Mouse (Mus musculus) frontal cortex, postnatal 25 days (tissue): ENCODE data around the gene Susd6.

Experiments
- DNase-seq, 2 experiments: peaks; one replicate each; pipeline ENCODE4 v3.0.0; 2022; ENCODE audit warnings: low spot score in 2 of 2

The Susd6 gene

DNA sequence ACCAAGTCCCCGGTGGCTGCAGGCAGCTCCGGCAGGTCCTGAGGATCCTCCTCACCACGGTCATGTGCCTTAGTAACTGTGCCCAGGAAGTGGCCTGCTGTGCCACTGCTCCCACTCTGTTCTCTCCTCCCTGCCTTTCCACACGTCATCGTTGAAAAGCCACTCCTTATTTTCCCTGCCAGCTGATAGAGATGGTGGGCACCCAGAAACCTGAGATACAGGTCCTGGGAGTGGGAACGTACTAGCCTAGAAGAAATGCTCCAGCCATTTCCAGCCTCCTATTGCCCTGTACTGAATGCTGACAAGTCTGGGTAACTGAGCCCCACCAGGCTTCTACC is 87.8 kb downstream of the Susd6 start:
- no peak for DNase-seq

DNA sequence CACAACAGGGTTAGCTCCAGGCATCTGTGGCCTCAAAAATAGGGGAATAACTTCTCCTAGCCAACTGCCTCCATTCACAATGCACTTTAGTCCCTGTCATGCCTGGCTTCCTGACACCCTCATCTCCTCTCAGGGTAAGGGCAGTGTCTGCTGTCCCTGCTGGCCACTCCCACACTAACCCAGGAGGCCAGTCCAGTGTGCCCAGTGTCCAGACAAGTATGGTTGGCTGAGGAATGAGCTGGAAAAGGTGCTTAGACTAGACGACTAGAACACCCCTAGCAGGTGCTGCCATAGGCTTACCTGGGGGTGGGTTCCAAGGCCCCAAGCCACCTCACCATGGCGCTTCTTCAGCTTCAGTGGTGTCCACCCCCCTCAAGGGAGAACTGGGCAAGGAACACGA is 88.3 kb downstream of the Susd6 start:
- DNase-seq: no peak

DNA sequence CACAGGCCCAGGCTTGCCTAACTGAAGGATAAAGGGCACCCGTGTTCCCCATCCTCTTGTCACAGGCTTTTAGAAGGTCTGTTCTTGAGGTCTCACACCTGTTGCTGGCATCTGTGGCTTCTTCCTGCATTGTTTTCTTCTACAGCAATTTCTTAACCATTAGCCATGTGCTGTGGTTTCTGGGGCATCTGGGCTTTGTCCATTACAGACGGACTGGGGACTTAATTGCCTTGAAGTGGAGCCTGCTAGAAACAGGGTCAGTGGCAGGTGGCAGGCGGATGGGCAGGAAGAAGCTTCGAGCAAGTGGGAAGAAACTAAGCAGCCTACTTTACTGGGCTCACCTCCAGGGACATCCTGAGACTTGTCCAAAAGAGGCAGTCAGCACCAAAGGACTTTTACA is 89.0 kb downstream of the Susd6 start:
- no peak for DNase-seq

DNA sequence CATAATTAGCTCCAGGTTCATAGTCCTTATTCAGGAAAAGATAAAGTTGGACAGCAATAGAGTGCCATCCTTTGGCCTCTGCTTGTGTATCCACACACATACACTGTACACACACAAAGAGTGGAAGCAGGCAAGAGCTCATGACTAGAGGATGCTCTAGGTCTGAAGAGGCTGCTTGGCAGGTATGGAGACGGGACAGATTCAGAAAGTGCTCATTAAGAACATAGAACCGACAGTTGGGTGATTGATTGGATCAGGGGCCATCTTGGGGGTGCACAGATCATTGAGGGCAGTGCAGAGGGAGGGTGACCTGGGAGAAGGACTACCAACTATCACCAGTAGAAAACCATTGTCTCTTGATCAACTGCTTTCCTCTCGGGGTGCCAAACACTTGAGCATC is 90.8 kb downstream of the Susd6 start:
- no peak for DNase-seq

DNA sequence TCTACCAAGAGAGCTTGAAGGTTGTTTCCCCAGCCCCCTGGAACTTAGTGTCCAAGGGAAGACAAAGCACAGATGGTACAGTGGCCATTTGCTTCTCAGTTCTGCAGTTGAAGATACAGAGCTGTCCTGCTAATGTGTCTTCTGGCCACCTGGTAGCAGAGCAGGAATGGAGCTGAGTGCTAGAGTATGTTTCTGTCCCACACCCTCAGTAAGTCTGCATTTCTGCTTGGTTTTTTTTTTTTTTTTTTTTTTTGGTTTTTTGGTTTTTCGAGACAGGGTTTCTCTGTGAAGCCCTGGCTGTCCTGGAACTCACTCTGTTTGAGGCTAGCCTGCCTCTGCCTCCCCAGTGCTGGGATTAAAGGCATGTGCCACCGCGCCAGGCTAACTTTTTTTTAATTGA is 93.0 kb downstream of the Susd6 start:
- DNase-seq: no peak

DNA sequence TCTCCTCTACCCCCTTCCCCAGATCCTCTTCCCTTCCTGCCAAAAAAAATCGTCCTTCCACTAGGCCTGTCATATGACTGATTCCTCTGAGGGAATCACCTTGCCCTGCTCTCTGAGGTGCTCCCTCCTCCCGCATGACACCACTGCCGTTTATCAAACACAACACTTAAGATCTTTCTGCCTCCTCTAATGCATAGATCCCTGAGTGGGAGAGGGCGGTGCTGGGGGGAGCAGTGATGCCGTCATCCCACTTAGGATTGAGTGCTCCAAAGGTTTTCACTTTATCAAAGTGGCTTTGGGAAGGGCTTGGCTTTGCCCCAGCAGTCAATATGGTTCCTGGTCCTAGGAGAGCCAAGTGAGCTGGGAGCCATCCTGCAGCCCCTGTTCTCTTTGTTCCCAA is 93.6 kb downstream of the Susd6 start:
- DNase-seq: no peak

DNA sequence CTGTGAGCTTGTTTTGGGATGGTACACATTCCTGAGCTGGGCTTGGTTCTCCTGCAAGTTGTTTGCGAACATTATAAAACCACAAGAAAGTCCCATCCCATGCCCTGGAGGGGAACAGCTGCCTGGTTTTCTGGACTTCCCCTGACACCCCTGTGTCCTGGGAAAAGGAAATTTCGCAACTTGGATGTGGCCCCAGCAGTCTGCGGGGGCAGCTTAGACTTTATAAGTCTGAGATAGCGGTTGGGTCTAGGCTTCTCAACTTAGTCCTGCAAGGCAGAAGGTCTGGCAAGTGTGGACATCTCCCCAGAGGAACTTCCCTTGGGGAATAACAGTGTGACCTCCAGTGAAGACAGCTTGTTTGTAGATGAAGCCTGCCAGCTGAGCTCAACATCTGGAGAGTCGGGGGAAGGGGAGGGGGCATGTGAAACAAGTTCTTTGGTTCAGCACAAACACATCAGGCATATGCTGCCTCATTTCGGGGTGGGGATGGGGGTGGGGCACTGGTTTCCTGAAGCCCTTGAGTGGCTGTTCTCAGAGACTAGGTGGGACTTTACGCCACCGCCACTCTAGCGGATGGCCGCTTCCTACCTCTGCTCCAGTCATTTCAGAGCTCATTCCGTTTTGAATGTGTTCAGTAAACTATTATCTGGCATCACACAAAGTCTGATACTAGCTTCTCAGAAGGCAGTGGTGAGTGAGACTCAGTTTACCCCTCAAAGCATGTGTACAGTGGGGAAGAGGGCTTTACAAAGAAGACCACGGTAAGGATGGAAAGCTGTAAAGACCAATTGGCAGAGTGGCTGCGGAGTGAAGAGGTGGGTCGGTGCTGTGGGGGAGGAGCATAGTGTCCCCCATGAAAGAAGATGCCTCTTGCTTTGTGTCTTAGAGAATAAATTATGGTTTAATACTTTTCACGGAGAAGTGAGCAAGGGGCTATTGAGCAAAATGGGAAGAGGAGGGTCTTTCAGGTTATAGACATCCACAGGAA is 95.3 kb downstream of the Susd6 start:
- no peak for DNase-seq

DNA sequence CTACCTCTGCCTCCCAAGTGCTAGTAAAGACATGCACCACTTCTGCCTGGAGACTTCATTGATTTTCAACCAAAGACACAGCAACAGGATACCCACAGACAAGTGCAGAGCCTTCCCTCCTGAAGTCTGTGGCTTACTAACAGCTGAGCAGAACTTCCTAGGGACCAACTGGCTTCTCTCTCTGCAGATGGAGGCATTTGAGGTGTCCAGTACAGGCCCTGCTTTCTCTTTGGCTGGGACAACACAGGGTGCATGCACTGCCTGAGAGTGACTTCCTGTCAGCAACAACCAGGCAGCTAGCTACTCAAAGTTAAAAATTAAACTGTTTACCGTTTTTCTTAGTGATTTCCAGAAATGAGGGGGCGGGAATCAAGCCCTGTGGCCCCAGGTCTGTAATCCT is 96.7 kb downstream of the Susd6 start:
- DNase-seq: no peak

DNA sequence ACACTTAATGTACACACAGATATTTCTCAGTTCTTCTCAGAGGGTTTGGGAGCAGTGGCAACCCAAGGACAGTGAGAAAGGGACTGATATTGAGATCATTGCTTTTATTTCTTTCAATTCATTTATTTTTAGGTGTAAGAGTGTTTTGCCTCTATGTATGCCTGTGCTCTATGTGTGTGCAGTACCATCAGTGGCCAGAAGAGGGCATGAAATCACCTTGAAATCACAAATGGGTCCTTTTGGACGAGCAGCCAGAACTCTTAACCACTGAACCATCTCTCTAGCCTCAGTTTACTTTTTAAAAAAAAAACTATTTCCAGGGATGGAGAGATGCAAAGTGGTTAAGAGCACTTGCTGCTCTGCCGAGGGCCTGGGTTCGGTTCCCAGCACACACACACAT is 99.0 kb downstream of the Susd6 start:
- DNase-seq: no peak

DNA sequence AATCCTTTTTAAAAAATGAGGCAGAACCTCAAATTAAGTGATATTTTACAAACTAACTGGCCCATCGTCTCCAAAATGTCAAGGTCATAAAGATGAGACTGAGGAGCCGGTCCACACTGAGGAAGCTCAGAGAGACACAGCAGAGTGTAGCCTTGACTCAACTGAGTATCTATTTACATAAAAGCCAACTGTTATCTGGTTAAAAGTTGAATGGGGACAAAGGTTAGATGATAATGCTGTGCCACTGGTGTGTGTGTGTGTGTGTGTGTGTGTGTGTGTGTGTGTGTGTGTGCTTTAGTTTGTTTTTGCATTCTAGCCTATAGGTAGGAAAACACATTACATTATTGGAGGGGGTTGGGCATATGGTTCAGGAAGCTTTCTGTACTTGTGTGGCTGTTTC is 100.8 kb downstream of the Susd6 start:
- no peak for DNase-seq

DNA sequence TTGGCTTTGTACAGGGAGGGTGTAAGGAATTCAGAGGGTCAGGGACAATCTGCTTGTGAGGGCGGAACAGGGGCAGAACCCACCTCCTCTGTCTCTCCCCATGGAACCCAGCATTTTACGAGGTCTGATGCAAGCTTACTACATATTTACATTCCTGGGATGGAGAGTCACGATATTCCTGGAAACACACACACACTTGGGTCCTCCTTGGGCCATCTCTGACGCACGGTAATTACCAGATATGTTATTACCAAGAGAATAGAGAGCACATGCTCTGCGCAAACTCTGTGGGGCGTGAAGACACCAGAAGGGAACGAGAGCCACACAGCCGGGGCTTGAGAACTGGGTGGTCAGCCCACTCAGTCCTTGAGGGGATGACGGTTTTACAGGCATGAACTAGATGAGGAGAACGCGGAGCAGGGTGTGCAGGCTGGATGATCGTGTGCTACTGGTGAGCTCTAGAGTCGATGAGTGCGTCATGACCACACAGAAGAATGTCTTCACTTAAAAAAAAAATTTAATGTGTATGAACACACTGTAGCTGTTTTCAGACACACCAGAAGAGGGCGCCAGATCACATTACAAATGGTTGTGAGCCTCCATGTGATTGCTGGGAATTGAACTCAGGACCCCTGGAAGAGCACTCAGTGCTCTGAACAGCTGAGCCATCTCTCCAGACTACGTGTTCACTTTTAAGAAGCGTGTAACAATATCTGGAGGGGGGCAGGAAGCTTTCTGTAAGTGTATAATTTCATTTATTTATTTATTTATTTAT is 103.6 kb downstream of the Susd6 start:
- DNase-seq: no peak

DNA sequence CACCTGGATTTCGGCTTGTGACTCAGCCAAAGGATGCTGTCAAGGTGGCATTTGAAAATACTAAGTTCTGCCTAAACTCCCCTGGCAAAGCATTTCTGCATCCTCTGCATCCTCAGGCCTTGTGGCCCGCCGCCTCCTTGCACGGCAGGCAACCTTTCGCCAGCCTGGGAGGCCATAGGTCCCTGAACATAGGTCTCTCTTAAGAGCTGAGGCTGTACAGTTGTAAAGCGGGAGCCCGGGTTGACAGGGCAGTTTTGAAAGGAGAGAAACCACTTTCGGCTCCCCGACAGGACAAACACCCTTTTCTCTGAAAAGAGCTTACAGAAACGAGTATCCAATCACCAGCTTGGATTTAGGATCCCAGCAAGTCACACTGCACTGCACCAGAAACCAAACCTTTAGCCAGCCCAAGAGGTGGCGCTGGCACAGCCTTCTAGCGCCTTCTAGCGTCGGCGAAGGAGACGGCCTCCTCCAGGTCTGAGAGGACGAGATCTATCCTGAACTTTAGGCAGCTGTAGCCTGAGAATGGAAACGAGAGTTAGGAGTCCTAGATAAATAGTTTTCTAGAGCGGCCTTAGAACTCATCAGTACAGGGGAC is 104.8 kb downstream of the Susd6 start:
- peak in 1 of 2 experiments; percentile 46 for DNase-seq

DNA sequence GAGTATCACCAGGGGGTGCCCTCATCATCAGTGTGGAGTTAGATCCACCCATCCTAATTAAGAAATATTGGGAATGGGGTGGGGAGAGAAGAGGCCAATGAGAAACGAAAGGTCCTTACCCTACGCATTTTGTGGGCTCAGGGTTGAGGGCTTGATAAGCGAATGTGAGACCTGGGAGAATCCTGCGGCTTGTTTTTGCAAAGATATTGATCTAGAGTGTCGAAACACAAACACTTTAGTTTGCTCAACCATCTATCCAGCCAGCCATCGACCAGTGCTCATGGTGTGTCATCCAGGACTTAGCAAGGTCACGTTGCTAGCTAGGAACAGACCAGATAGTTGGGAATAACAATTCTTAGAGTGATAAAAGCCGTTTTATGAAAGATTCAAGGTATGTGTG is 119.3 kb downstream of the Susd6 start:
- no peak for DNase-seq

DNA sequence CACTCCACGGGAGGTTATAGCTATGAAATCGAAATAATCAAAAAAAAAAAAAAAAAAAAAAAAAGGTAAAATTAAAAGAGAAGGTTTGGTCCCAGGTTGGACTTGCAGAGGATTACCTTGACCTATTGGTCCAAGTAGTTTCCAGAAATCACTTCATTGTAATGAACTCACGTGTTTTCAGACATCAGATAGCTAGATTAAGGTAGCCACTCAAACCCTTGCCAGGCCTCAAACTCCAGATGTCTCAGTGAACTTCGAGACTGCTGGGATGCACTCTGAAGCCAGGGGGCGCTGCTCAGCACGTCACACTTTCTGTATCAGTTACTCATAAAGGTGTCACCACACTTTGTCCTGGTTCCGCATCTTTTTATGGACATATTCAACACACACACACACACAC is 127.5 kb downstream of the Susd6 start:
- DNase-seq: no peak

DNA sequence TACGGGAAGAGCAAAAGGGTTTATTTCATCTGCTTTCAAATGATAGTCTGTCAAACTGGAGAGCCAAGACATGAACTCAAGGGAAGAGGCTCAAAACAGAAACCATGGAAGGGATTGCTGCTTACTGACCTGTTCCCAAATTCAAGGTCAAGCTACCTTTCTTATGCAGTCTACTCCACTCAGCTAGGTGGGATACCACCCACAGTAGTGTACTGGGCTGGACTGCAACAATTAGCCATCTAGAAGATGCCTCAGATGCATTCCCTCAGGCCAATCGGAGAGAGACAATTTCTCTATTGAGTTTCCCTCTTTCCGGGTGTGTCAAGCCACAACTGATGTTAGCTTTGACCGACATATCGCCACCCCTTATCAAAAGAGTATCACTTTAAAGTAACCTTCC is 131.0 kb downstream of the Susd6 start:
- DNase-seq: no peak

DNA sequence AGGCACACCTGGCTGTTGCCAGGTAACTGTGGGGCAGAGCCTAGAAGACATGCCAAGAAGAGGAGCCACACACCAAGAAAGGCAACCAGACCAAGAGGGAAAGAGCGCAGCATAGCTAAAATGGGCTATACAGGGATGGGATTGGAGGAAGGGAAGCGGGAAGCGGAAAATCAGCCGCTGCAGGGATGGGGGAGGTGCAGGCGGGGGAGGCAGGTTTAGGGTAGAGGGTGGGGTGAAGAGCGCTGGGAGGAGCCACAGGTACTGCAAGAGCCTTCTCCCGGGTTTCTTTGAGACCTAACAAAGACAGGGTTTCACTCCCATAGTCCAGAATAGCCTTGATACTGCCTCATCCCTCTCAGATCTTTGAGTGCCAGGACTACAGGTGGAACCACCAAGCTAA is 132.6 kb downstream of the Susd6 start:
- no peak for DNase-seq

DNA sequence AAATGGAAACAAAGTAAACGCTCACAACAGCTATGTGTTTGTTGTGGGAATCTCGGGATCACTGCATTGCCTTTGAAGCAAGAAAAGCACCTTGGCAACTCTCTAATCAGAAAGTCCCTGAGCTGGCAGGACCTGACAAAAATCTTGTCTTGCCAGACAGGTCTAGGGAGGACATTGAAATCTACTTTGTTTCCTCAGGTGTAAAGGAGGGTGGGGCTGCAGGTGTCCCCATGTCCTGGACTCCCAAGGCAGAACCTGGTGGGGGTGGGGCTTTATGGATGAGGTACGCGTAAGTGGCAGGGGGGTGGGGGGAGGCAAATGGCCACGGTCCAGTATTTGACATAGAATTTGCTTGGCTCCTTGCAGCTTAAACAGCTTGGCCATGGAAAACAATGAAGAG is 133.3 kb downstream of the Susd6 start:
- DNase-seq: no peak

DNA sequence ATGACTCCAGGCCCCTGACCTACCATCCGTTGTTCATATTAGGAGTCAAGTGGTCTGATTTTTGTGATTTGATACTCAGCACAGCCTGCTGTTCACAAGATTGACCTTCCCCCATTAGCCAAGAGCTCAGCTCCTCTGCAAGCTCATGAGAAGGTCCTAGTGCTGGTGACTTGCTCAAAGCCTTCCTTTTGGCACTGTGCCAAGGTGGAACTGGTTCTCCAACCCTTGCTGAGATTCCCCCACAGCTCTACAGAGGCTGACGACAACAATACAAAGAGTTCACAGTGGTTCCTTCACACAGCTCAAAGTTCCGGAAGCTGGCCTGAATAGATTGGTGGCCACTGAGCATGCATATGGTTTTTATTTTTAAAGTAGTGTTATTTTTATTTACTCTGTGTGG is 133.9 kb downstream of the Susd6 start:
- DNase-seq: no peak

DNA sequence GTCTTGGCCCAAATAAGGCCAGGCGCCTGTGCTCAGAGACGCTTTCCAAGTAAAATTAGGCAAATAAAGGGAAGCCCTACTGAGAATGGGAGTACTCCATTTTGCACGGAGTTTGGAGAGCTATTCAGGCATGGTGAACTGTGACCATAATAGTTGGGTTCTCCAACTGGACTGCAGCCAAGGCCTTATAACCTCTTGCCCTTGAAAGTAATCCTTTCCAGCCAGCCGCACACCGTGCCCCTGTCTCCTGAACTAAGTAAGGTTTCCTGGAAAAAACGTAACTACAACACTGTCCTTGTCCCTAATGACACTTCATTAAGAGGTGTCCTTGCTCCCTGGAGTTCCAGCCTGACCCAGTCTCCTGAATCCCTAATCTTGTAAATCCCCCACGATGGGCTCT is 135.6 kb downstream of the Susd6 start:
- DNase-seq: no peak

DNA sequence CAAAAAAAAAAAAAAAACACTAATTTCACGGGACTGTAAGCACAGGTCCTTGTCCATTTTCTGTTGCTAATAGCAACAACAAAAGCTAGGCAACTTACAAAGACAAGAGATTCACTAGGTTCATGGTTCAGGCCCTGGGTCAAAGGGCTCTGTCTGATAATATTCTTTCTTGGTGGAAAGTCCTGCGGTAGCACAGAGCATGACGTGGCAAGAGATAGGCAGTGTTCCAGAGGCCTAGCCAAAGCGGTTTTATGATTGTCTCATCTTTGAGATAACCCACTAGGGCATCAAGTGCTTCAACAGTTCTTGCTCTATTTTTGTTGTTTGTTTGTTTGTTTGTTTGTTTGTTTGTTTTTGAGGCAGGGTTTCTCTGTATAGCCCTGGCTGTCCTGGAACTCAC is 136.2 kb downstream of the Susd6 start:
- DNase-seq: no peak

DNA sequence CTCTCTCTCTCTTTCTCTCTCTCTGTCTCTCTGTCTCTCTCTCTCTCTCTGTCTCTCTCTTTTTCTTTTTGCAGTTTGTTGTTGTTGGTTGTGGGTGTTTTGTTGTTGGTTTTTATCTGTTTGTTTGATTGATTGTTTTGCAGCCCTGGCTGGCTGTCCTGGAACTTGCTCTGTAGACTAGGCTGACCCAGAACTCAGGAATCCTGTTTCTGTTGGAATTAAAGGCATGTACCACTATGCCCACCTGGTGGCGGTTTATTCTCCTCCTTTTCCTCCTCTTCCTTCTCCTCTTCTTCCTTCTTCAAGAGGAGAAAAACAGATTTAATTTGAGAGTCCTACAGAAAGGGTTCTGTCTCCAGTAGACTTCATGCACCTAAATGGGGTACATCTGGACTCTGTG is 137.2 kb downstream of the Susd6 start:
- no peak for DNase-seq

DNA sequence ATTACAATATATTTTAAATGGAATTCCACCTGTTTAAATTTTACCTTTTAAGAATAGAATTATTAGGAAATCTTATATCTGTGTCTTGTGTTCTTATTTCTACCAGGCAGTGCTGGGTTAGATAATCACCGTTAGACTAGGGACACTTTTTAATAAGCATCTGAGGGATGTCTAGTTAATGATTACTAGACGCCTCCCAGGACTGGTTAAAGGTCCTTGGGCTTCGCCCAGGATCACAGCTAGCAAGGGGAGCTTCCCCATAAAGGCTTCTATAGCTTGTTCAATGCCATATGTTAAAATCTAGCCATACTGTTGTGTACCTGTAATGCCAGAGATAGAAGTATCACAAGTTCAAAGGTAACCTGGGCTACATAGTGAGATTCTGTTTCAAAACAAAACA is 138.6 kb downstream of the Susd6 start:
- no peak for DNase-seq

DNA sequence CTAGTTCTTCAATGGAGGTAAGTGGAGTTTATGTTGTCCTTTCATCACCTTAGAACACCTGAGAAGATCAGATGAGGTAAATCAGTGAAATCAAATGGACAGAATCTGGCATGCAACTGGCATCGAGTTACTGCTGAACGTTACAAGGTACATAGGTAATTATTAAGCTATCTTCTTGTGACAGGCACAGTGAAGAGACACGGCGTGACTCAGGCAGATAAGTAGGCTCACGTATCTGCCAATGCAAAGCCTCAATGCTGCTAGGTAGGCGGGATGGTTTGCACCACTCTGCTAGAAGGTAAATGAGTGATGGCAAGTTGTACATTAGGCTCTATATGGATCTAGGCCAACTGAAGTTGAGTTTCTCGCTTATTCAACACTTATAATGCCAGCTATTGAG is 139.8 kb downstream of the Susd6 start:
- no peak for DNase-seq
